Mouse (Mus musculus) liver, embryonic 14.5 days (tissue): ENCODE measurements around the gene Nipal4. TPM values are rescaled to one million over a fixed set of nuclear protein-coding genes. Genes with fewer than 3 reads are reported as not detected.

ENCODE experiments used
- ATAC-seq: fragments of 200-750 bp; cut with Nextera tagmentation; 2 replicates; pipeline ENCODE4 v1.8.0; 2017; ENCODE audit warnings: moderate number of reproducible peaks, mild to moderate bottlenecking, moderate library complexity; ENCODE audit not compliant: insufficient read depth
- DNase-seq, 3 experiments: peaks; one replicate each; pipeline ENCODE4 v3.0.0-alpha.2; 2012 to 2013; ENCODE audit warnings: low read depth in 3 of 3, low spot score in 3 of 3
- H3K27ac ChIP-seq: fragments of 300-500 bp; sonication (generic); 2 replicates; pipeline ENCODE4 v1.5.1; 2014; ENCODE audit warnings: moderate library complexity, mild to moderate bottlenecking, control low read depth, inconsistent platforms
- H3K27me3 ChIP-seq: fragments of 300-500 bp; sonication (generic); 2 replicates; pipeline ENCODE4 v1.6.1; 2014; ENCODE audit warnings: mild to moderate bottlenecking, low read length, moderate library complexity; ENCODE audit not compliant: control insufficient read depth, insufficient read depth
- H3K36me3 ChIP-seq: fragments of 300-500 bp; sonication (generic); replicated peaks from 2 replicates; pipeline ENCODE4 v1.6.1; 2014; ENCODE audit warnings: low read depth; ENCODE audit not compliant: control insufficient read depth, insufficient read depth
- H3K4me1 ChIP-seq, 2 experiments: fragments of 200-500 bp in 1 of 2; fragments of 300-500 bp in 1 of 2; sonication (generic) in 1 of 2; replicated peaks; 2 replicates each; pipeline ENCODE4 v1.6.1; 2012 to 2014; ENCODE audit warnings: antibody characterized with exemption in 1 of 2, inconsistent platforms in 1 of 2, low read length in 1 of 2; ENCODE audit not compliant: control insufficient read depth in 2 of 2, insufficient read depth in 2 of 2
- H3K4me2 ChIP-seq: fragments of 300-500 bp; sonication (generic); 2 replicates; pipeline ENCODE4 v1.6.1; 2014; ENCODE audit warnings: low read depth, mild to moderate bottlenecking, control low read depth, moderate library complexity
- H3K4me3 ChIP-seq, 2 experiments: fragments of 200-500 bp in 1 of 2; fragments of 300-500 bp in 1 of 2; sonication (generic) in 1 of 2; 2 replicates each; pipeline ENCODE4 v1.5.1; 2012 to 2014; ENCODE audit warnings: low read depth in 2 of 2, low read length in 2 of 2, mild to moderate bottlenecking in 2 of 2, control low read depth in 1 of 2, inconsistent platforms in 1 of 2, moderate library complexity in 1 of 2; ENCODE audit not compliant: insufficient read depth in 1 of 2
- H3K9ac ChIP-seq: fragments of 300-500 bp; sonication (generic); replicated peaks from 2 replicates; pipeline ENCODE4 v1.6.1; 2014; ENCODE audit warnings: mild to moderate bottlenecking, control low read depth, moderate library complexity
- H3K9me3 ChIP-seq: fragments of 300-500 bp; sonication (generic); 2 replicates; pipeline ENCODE4 v1.6.1; 2016; ENCODE audit warnings: low read length, mixed read lengths; ENCODE audit not compliant: control insufficient read depth
- CTCF ChIP-seq: IDR thresholded peaks from 2 replicates; pipeline ENCODE4 v1.5.1; 2016; ENCODE audit warnings: antibody characterized with exemption, low read depth, control low read depth
- EP300 ChIP-seq: IDR thresholded peaks from 2 replicates; pipeline ENCODE4 v1.6.1; 2016; ENCODE audit warnings: antibody characterized with exemption, low read depth
- WGBS: fragments of 180-500 bp; shearing (Covaris S2); extraction: QIAGEN DNeasy Blood & Tissue Kit; methylation state at CpG from one replicate; pipeline ENCODE4 v1.1.7; 2014; ENCODE audit not compliant: insufficient replicate concordance; 5-methylcytosine and 5-hydroxymethylcytosine counted together
- polyA plus RNA-seq, 2 experiments: library from polyadenylated mRNA; depleted of rRNA in 1 of 2; stranded (reverse) in 1 of 2; unstranded in 1 of 2; fragments of >200 nt; fragmentation: Nextera tagmentation in 1 of 2; extraction: Ambion mirVana in 1 of 2; gene quantifications; 2 replicates each; pipeline versions ENCODE4 v1.2.1 to v1.2.3; 2012 to 2014

The Nipal4 gene
- polyA plus RNA-seq, 2 experiments, result 0.04 TPM; not detected in 1

- no peaks in the 10 kb centered on the region for H3K27me3 ChIP-seq
- H3K4me2 ChIP-seq, result no peak overlapping the region
- H3K9me3 ChIP-seq, result no peaks in the 10 kb centered on the region
- no peaks in the 10 kb centered on the region for H3K36me3 ChIP-seq
- 79% methylated on average over 11 of the region's 11 CpGs for WGBS
- no peak overlapping the region for H3K4me3 ChIP-seq
- H3K9ac ChIP-seq, result no peak overlapping the region
- TF ChIP-seq EP300 (no peak), CTCF (no peak)
- H3K4me1 ChIP-seq, result peaks cover 13 to 19% of the 10 kb centered on the region in 2 experiments
- DNase-seq (no peak), ATAC-seq (no peak)
- no peak overlapping the region for H3K27ac ChIP-seq
Observed at GRCm38 (mm10) chr11:46126827-46127410, 39.4 kb downstream of the Nipal4 start.

GRCm38 (mm10) chr11:46126317-46126716 lies 40.0 kb downstream of the Nipal4 start:
- Histone ChIP-seq H3K4me3 (no peak overlapping the region), H3K36me3 (no peaks in the 10 kb centered on the region), H3K27ac (no peak overlapping the region), H3K27me3 (no peaks in the 10 kb centered on the region), H3K4me2 (no peak overlapping the region), H3K9ac (no peak overlapping the region), H3K9me3 (no peaks in the 10 kb centered on the region), H3K4me1 (peaks cover 7 to 14% of the 10 kb centered on the region in 2 experiments)
- 72% methylated on average over 7 of the region's 7 CpGs for WGBS
- DNase-seq, result no peak
- TF ChIP-seq CTCF, result no peak
- no peak for ATAC-seq

- H3K9ac ChIP-seq, result no peak overlapping the region
- no peak overlapping the region for H3K27ac ChIP-seq
- H3K4me1 ChIP-seq, result peaks cover 5 to 9% of the 10 kb centered on the region in 2 experiments
- TF ChIP-seq EP300, result no peak
- no peak for TF ChIP-seq CTCF
- ATAC-seq (no peak), DNase-seq (no peak)
- H3K4me3 ChIP-seq, result no peak overlapping the region
- no peaks in the 10 kb centered on the region for H3K27me3 ChIP-seq
- no peaks in the 10 kb centered on the region for H3K9me3 ChIP-seq
- H3K36me3 ChIP-seq, result no peaks in the 10 kb centered on the region
- H3K4me2 ChIP-seq, result no peak overlapping the region
- 68% methylated on average over 7 of the region's 7 CpGs for WGBS
Observed at GRCm38 (mm10) chr11:46125835-46126229, 40.5 kb downstream of the Nipal4 start.

- TF ChIP-seq EP300 (no peak), CTCF (no peak)
- H3K4me1 ChIP-seq, result peaks cover 0 to 4% of the 10 kb centered on the region in 2 experiments; a peak in 2 of 4 replicates
- DNase-seq (no peak), ATAC-seq (no peak)
- no peak overlapping the region for H3K9ac ChIP-seq
- no peak overlapping the region for H3K27ac ChIP-seq
- no peak overlapping the region for H3K4me2 ChIP-seq
- no peaks in the 10 kb centered on the region for H3K36me3 ChIP-seq
- H3K27me3 ChIP-seq, result no peaks in the 10 kb centered on the region
- no peaks in the 10 kb centered on the region for H3K9me3 ChIP-seq
- 76% methylated on average over 12 of the region's 12 CpGs for WGBS
- H3K4me3 ChIP-seq, result no peak overlapping the region
Observed at GRCm38 (mm10) chr11:46125093-46125834, 41.0 kb downstream of the Nipal4 start.

GRCm38 (mm10) chr11:46123328-46123866 lies 42.9 kb downstream of the Nipal4 start:
- Histone ChIP-seq H3K36me3 (no peaks in the 10 kb centered on the region), H3K27ac (no peak overlapping the region), H3K4me3 (no peak overlapping the region), H3K4me1 (no peaks in the 10 kb centered on the region; a peak in 1 of 4 replicates), H3K9me3 (no peaks in the 10 kb centered on the region), H3K9ac (no peak overlapping the region), H3K4me2 (no peak overlapping the region), H3K27me3 (no peaks in the 10 kb centered on the region)
- WGBS, result 71% methylated on average over 8 of the region's 8 CpGs
- TF ChIP-seq CTCF (no peak), EP300 (no peak)
- ATAC-seq, result no peak
- no peak for DNase-seq
